Mouse (Mus musculus): ENCODE measurements around the gene H2-K1. TPM values are rescaled to one million over a fixed set of nuclear protein-coding genes. Genes with fewer than 3 reads are reported as not detected.

H2-K1 gene
- 129 and 130 TPM in 2 replicates for polyA plus RNA-seq (2015; fragmentation: Nextera tagmentation; extraction: Ambion mirVana)

DNA sequence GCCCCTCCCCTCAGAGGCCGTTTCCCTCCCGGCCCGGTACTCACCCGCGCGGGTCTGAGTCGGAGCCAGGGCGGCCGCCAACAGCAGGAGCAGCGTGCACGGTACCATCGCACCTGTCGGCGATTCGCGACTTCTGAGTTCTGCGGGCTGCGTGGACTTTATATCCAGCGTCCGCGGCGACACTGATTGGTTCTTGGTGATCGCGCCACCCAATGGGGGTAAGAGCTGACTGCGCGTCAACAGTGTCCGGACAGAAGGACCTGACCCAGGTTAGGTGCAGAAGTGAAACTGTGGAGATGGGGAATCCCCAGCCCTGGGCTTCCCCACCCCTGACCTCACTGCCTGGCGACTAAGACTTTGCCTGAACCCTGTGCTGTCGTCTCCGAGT is at the start of gene H2-K1:
Gene H2-K1 (minus strand): TSS at position 198 of the 388 bp plus-strand sequence.
- Histone ChIP-seq H3K9me3 (ENCODE audit: control insufficient read depth, low read length) (no peaks in the 10 kb centered on the region), H3K4me1 (replicated peaks; ENCODE audit: control insufficient read depth, insufficient read depth) (0 out of 2 replicates have a peak, but pooled peaks cover 2% of the 10 kb centered on the region), H3K36me3 (ENCODE audit: control insufficient read depth, insufficient read depth, low read length) (no peaks in the 10 kb centered on the region), H3K4me2 (replicated peaks; ENCODE audit: low read depth) (peak within 1 kb of the TSS; percentile 100), H3K9ac (ENCODE audit: low read length) (peak within 1 kb of the TSS; percentile 71), H3K27ac (replicated peaks) (no peak within 1 kb of the TSS; the same call in 1 of the 2 replicates), H3K27me3 (ENCODE audit: control insufficient read depth, insufficient read depth, low read length) (no peaks in the 10 kb centered on the region), H3K4me3 (ENCODE audit: low read depth, low read length) (peak within 1 kb of the TSS; percentile 63)
- TF ChIP-seq EP300 (optimal IDR thresholded peaks at IDR 0.05) (no peak), CTCF (IDR thresholded peaks at IDR 0.05; ENCODE audit: low read depth) (0 out of 2 replicates have a peak, but pooled peaks have one; percentile 10)
- ATAC-seq (ENCODE audit: low FRiP score, low TSS enrichment): peak; percentile 97
- under 1% methylated on average over 30 of the region's 30 CpGs for WGBS
- peak; percentile 94 for DNase-seq (ENCODE audit: low spot score)

DNA sequence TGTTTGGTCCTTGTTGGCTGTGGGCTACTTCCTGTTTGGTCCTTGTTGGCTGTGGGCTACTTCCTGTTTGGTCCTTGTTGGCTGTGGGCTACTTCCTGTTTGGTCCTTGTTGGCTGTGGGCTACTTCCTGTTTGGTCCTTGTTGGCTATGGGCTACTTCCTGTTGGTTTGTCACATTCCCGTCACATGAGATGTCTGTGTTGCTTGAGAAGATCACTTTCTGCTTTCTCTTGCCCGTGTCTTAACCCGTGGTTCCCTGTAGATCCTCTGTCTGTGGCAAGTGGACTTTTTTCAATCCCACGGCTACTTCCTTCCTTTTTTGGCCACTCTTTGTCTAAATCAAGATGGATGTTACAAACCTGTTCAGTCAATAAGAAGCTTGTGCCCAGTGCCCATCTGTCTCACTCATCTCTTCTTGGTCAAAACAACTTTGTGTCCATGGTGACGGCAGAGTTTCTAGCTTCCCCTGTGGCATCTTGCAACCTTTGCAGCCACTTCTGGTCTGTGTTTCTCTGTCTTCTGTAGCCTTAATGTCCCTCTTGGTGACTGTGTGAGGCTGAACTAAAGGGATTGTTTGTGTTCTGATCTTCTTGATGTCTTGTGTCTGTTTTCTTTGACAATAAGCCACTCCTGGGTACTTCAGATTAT is 47.4 kb upstream of the H2-K1 start:
- WGBS: 90% methylated on average over 5 of the region's 5 CpGs
- TF ChIP-seq CTCF (IDR thresholded peaks at IDR 0.05; ENCODE audit: low read depth) (no peak), EP300 (optimal IDR thresholded peaks at IDR 0.05) (no peak)
- DNase-seq (ENCODE audit: low spot score): no peak
- Histone ChIP-seq H3K27ac (replicated peaks) (no peak overlapping the region), H3K9me3 (ENCODE audit: control insufficient read depth, low read length) (no peaks in the 10 kb centered on the region), H3K36me3 (ENCODE audit: control insufficient read depth, insufficient read depth, low read length) (no peaks in the 10 kb centered on the region), H3K4me3 (ENCODE audit: low read depth, low read length) (no peak overlapping the region), H3K27me3 (ENCODE audit: control insufficient read depth, insufficient read depth, low read length) (no peaks in the 10 kb centered on the region), H3K4me2 (replicated peaks; ENCODE audit: low read depth) (no peak overlapping the region), H3K9ac (ENCODE audit: low read length) (no peak overlapping the region), H3K4me1 (replicated peaks; ENCODE audit: control insufficient read depth, insufficient read depth) (no peaks in the 10 kb centered on the region)
- ATAC-seq (ENCODE audit: low FRiP score, low TSS enrichment): no peak

DNA sequence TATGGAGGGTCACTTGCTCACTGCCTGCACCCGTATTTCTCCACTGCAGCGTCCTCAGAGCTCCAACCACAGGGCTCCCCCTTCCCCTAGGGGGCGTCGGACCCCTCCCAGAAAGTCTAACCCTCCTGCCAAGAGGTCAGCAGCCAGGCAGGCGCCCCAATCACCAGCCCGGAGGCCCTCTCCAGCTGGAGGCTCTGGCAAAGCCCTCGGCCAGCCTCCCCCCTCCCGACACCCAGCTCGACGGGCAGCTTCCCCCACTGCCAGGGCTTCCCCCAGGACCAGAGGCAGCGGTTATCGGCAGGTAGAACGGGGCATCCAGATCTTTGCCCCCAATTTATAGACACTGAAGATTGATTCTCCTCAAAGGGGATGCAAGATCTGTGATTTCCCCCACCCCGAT is 45.8 kb upstream of the H2-K1 start:
- TF ChIP-seq EP300 (optimal IDR thresholded peaks at IDR 0.05): no peak
- no peak for TF ChIP-seq CTCF (IDR thresholded peaks at IDR 0.05; ENCODE audit: low read depth)
- Histone ChIP-seq H3K27me3 (ENCODE audit: control insufficient read depth, insufficient read depth, low read length) (no peaks in the 10 kb centered on the region), H3K9ac (ENCODE audit: low read length) (no peak overlapping the region), H3K9me3 (ENCODE audit: control insufficient read depth, low read length) (no peaks in the 10 kb centered on the region), H3K4me1 (replicated peaks; ENCODE audit: control insufficient read depth, insufficient read depth) (no peaks in the 10 kb centered on the region), H3K4me3 (ENCODE audit: low read depth, low read length) (no peak overlapping the region), H3K27ac (replicated peaks) (no peak overlapping the region), H3K4me2 (replicated peaks; ENCODE audit: low read depth) (no peak overlapping the region), H3K36me3 (ENCODE audit: control insufficient read depth, insufficient read depth, low read length) (no peaks in the 10 kb centered on the region)
- DNase-seq (ENCODE audit: low spot score) (no peak), ATAC-seq (ENCODE audit: low FRiP score, low TSS enrichment) (no peak)
- 85% methylated on average over 14 of the region's 14 CpGs for WGBS

DNA sequence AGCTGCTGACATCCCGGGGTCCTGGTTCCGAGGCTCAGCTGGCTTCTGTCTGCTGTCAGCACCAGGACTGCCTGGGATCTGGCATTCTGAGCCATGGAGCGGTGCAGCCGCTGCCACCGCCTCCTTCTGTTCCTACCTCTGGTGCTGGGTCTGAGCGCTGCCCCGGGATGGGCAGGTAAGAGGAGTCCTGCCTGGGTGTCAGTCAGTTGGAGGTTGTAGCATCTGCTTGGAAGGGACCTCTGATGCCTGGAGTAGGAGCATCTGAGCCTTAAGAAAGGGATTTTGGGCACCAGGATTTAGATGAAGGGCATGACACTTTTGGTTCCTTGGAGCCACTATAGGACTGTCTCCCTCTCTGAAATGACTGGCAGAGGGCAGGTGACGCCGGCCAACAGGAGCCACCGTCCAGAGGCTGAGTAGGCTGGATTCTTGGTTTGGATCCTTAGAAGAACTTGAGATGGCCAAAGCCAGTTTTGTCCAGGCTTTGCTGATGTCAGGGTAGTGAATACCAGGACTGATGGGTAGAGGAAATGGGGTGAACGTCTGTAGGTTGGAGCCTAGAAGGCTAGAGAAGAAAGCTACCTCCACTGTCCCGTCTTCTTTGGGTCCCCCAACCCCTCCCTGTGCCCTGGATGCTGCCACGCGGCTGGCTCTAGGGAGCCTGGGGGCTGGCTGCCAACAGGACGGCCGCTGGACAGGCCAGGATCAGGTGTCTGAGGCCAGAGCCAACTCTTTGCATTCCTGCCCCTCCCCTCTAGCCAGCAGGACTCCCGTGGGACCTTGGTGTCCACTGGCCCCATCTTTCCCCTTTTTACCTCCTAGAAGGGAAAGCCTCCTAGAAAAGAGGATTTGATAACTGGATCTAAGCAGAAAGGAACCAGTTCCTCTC is 39.7 kb upstream of the H2-K1 start:
- H3K9ac ChIP-seq (ENCODE audit: low read length): no peak overlapping the region
- H3K27me3 ChIP-seq (ENCODE audit: control insufficient read depth, insufficient read depth, low read length): no peaks in the 10 kb centered on the region
- H3K9me3 ChIP-seq (ENCODE audit: control insufficient read depth, low read length): no peaks in the 10 kb centered on the region
- DNase-seq (ENCODE audit: low spot score) (no peak), ATAC-seq (ENCODE audit: low FRiP score, low TSS enrichment) (no peak)
- no peak overlapping the region for H3K4me2 ChIP-seq (replicated peaks; ENCODE audit: low read depth)
- TF ChIP-seq CTCF (IDR thresholded peaks at IDR 0.05; ENCODE audit: low read depth): no peak
- no peak for TF ChIP-seq EP300 (optimal IDR thresholded peaks at IDR 0.05)
- peaks cover 17% of the 10 kb centered on the region for H3K36me3 ChIP-seq (ENCODE audit: control insufficient read depth, insufficient read depth, low read length)
- H3K4me1 ChIP-seq (replicated peaks; ENCODE audit: control insufficient read depth, insufficient read depth): 0 out of 2 replicates have a peak, but pooled peaks cover 2% of the 10 kb centered on the region
- no peak overlapping the region for H3K27ac ChIP-seq (replicated peaks)
- WGBS: 20% methylated on average over 17 of the region's 17 CpGs
- no peak overlapping the region for H3K4me3 ChIP-seq (ENCODE audit: low read depth, low read length)

DNA sequence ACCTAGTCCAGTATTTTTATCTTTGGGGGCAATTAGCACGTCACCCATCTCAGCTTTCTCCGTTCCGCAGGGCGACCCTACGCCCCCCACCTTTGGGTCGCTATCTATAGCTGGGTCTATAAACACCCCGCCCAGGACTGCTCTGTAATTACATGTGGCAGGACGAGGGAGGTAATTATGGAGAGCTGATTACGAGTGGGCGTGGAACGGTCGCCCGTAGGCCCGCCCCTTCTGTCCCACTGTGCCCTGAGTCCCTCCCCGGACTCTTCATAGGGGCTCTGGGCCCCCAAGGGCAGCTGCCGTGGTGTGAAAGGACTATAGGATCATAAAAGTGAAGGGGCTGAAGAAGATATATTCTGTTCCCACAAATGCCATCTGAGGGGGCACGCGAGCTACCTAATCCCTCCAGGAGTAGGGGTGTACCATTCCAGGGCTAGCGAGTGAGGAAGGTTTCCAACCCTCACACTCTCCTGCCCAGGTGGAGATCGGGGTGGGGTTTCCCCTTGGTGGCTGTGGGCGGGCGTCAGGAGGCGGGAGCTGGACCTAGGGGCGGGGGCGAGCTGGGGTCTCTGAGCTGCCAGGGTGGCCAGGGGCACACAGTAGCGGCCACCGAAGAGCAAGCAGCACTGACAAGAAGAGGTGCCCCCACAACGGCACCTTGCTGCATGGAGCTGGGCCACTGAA is 38.9 kb upstream of the H2-K1 start, which contains the start of gene Col11a2:
Gene Col11a2 (plus strand): TSS at position 560 of the 684 bp plus-strand sequence.
- no peak within 1 kb of the TSS for H3K27ac ChIP-seq (replicated peaks)

More for the DNA sequence above, 38.9 kb upstream of the H2-K1 start, which contains the start of gene Col11a2:
- peak within 1 kb of the TSS; percentile 12 for H3K4me3 ChIP-seq (ENCODE audit: low read depth, low read length)
- DNase-seq (ENCODE audit: low spot score): peak; percentile 48
- no peaks in the 10 kb centered on the region for H3K27me3 ChIP-seq (ENCODE audit: control insufficient read depth, insufficient read depth, low read length)
- peak; percentile 40; the same call in 1 of the 2 replicates for ATAC-seq (ENCODE audit: low FRiP score, low TSS enrichment)
- peaks cover 17% of the 10 kb centered on the region for H3K36me3 ChIP-seq (ENCODE audit: control insufficient read depth, insufficient read depth, low read length)
- H3K4me2 ChIP-seq (replicated peaks; ENCODE audit: low read depth): peak within 1 kb of the TSS; percentile 49
- peak within 1 kb of the TSS; percentile 41; the same call in 1 of the 2 replicates for H3K9ac ChIP-seq (ENCODE audit: low read length)
- TF ChIP-seq EP300 (optimal IDR thresholded peaks at IDR 0.05) (no peak), CTCF (IDR thresholded peaks at IDR 0.05; ENCODE audit: low read depth) (0 out of 2 replicates have a peak, but pooled peaks have one; percentile 9)
- 10% methylated on average over 28 of the region's 28 CpGs for WGBS
- H3K4me1 ChIP-seq (replicated peaks; ENCODE audit: control insufficient read depth, insufficient read depth): 0 out of 2 replicates have a peak, but pooled peaks cover 2% of the 10 kb centered on the region
- no peaks in the 10 kb centered on the region for H3K9me3 ChIP-seq (ENCODE audit: control insufficient read depth, low read length)
